27 mouse cellular contexts compared by ENCODE assay signal in genomic region chr2:151903933-151904332, GRCm38 (mm10). TPM values are rescaled to one million over a fixed set of nuclear protein-coding genes. Genes with fewer than 3 reads are reported as not detected.
A peak's percentile ranks its signal among the peaks of the same experiment; 100 is the strongest.
DNase-seq lines count a peak whose midpoint lies in the region; TF ChIP-seq lines count a peak whose summit lies in the region.
"Had no signal": no experiment of that assay in that cellular context is flagged by ENCODE, and none has a peak within 500 bp of the region (broad histone marks: within the 10 kb centered on the region; RNA-seq: fewer than 3 reads in every experiment).

No protein-coding gene starts in this region.

- no peaks in the 10 kb centered on the region for H3K4me1 ChIP-seq in heart, adult 2 months (ENCODE audit: control insufficient read depth, insufficient read depth, low read length)
- H3K4me1 ChIP-seq: embryonic facial prominence, embryonic 12.5 days; embryonic facial prominence, embryonic 15.5 days; heart, embryonic 15.5 days; intestine, embryonic 15.5 days had no signal

- no peaks in the 10 kb centered on the region for H3K27me3 ChIP-seq in heart, adult 2 months (ENCODE audit: control insufficient read depth, insufficient read depth, low read length)
- H3K27me3 ChIP-seq: embryonic facial prominence, embryonic 12.5 days; embryonic facial prominence, embryonic 15.5 days; heart, embryonic 12.5 days; hindbrain, embryonic 13.5 days; intestine, embryonic 15.5 days had no signal

- H3K79me2 ChIP-seq in heart, adult 2 months (replicated peaks; ENCODE audit: control insufficient read depth, insufficient read depth, low read length): no peaks in the 10 kb centered on the region

- no peak overlapping the region for H3K27ac ChIP-seq in heart, adult 2 months
- H3K27ac ChIP-seq: embryonic facial prominence, embryonic 15.5 days; heart, embryonic 15.5 days; hindbrain, embryonic 13.5 days; intestine, embryonic 15.5 days had no signal

- H3K4me3 ChIP-seq in heart, adult 2 months: no peak overlapping the region
- H3K4me3 ChIP-seq: embryonic facial prominence, embryonic 12.5 days; embryonic facial prominence, embryonic 15.5 days; heart, embryonic 12.5 days; heart, embryonic 15.5 days; hindbrain, embryonic 10.5 days; hindbrain, embryonic 13.5 days; intestine, embryonic 15.5 days had no signal

- no peaks in the 10 kb centered on the region for H3K36me3 ChIP-seq in heart, adult 2 months (ENCODE audit: control insufficient read depth, insufficient read depth, low read length)
- H3K36me3 ChIP-seq: embryonic facial prominence, embryonic 12.5 days; embryonic facial prominence, embryonic 15.5 days; heart, embryonic 12.5 days; heart, embryonic 15.5 days; hindbrain, embryonic 10.5 days; hindbrain, embryonic 13.5 days; intestine, embryonic 15.5 days had no signal

- TF ChIP-seq CTCF in heart, adult 2 months (IDR thresholded peaks at IDR 0.05): no peak

- H3K9ac ChIP-seq in heart, adult 2 months (ENCODE audit: low read depth, low read length): no peak overlapping the region
- H3K9ac ChIP-seq: embryonic facial prominence, embryonic 12.5 days; embryonic facial prominence, embryonic 15.5 days; forebrain, postnatal 0 days; heart, embryonic 12.5 days; heart, embryonic 15.5 days; hindbrain, embryonic 13.5 days; intestine, embryonic 15.5 days had no signal

- TF ChIP-seq EP300 in heart, adult 2 months (IDR thresholded peaks at IDR 0.05; ENCODE audit: insufficient read depth, low read depth, low read length): no peak

- TF ChIP-seq POLR2A in heart, adult 2 months (IDR thresholded peaks at IDR 0.05; ENCODE audit: insufficient read depth, low read depth, low read length): no peak

- WGBS in heart, adult 2 months: 53% methylated on average over 4 of the region's 4 CpGs

- peak; percentile 49 to 54 for DNase-seq in cerebellum, postnatal 14 days
- DNase-seq in cerebellum, adult 8-10 months: no peak
- peak; percentile 76 for DNase-seq in heart, adult 11 months
- no peak for DNase-seq in heart, adult 2 months
- DNase-seq in R1 (ENCODE audit: low read depth, low spot score): peak; percentile 16
- no peak for DNase-seq in ovary, postnatal 14 days (ENCODE audit: low spot score)
- DNase-seq: adrenal gland, postnatal 10 days; adrenal gland, postnatal 36 days; B cell, adult 2 months; cerebellum, adult 18-20 months; forebrain, postnatal 0 days; gastrocnemius, postnatal 36 days; heart, postnatal 10 days; heart, postnatal 36 days; kidney, adult 11 months; kidney, adult 8-10 months had no signal

- intact Hi-C loops in heart, adult 2 months (cut with DNase I): no loop called here

RNA-seq across cellular contexts. Expression of gene Angpt4, which starts 7.1 kb away (rescaled TPM):
- under 1 TPM; 0.23 to 0.27 TPM for total RNA-seq in heart, adult 2 months (2021)
- 0.94 and 1.0 TPM in 2 replicates for polyA plus RNA-seq in heart, adult 2 months (2012; rRNA removed)
- total RNA-seq: granulocyte monocyte progenitor cell, adult 5-6 weeks; MEL had no signal
- polyA plus RNA-seq: forebrain, embryonic 11.5 days; forebrain, embryonic 14.5 days had no signal

Comparison
In these comparisons a context has a peak if more than half of its experiments do, and no peak if none do; other contexts are left out.
1. DNase-seq: peak in cerebellum, postnatal 14 days (2 of 2), heart, adult 11 months (single experiment) and R1 (single experiment); none in cerebellum, adult 8-10 months (single experiment), heart, adult 2 months (0 of 2) and ovary, postnatal 14 days (single experiment).